Mouse (Mus musculus) liver, embryonic 14.5 days (tissue): ENCODE measurements around the gene Zscan26. TPM values are rescaled to one million over a fixed set of nuclear protein-coding genes. Genes with fewer than 3 reads are reported as not detected.

ENCODE experiments used
- ATAC-seq: fragments of 200-750 bp; cut with Nextera tagmentation; 2 replicates; pipeline ENCODE4 v1.8.0; 2017; ENCODE audit warnings: moderate number of reproducible peaks, mild to moderate bottlenecking, moderate library complexity; ENCODE audit not compliant: insufficient read depth
- DNase-seq, 3 experiments: peaks; one replicate each; pipeline ENCODE4 v3.0.0-alpha.2; 2012 to 2013; ENCODE audit warnings: low read depth in 3 of 3, low spot score in 3 of 3
- H3K27ac ChIP-seq: fragments of 300-500 bp; sonication (generic); 2 replicates; pipeline ENCODE4 v1.5.1; 2014; ENCODE audit warnings: moderate library complexity, mild to moderate bottlenecking, control low read depth, inconsistent platforms
- H3K27me3 ChIP-seq: fragments of 300-500 bp; sonication (generic); 2 replicates; pipeline ENCODE4 v1.6.1; 2014; ENCODE audit warnings: mild to moderate bottlenecking, low read length, moderate library complexity; ENCODE audit not compliant: control insufficient read depth, insufficient read depth
- H3K36me3 ChIP-seq: fragments of 300-500 bp; sonication (generic); replicated peaks from 2 replicates; pipeline ENCODE4 v1.6.1; 2014; ENCODE audit warnings: low read depth; ENCODE audit not compliant: control insufficient read depth, insufficient read depth
- H3K4me1 ChIP-seq, 2 experiments: fragments of 200-500 bp in 1 of 2; fragments of 300-500 bp in 1 of 2; sonication (generic) in 1 of 2; replicated peaks; 2 replicates each; pipeline ENCODE4 v1.6.1; 2012 to 2014; ENCODE audit warnings: antibody characterized with exemption in 1 of 2, inconsistent platforms in 1 of 2, low read length in 1 of 2; ENCODE audit not compliant: control insufficient read depth in 2 of 2, insufficient read depth in 2 of 2
- H3K4me2 ChIP-seq: fragments of 300-500 bp; sonication (generic); 2 replicates; pipeline ENCODE4 v1.6.1; 2014; ENCODE audit warnings: low read depth, mild to moderate bottlenecking, control low read depth, moderate library complexity
- H3K4me3 ChIP-seq, 2 experiments: fragments of 200-500 bp in 1 of 2; fragments of 300-500 bp in 1 of 2; sonication (generic) in 1 of 2; 2 replicates each; pipeline ENCODE4 v1.5.1; 2012 to 2014; ENCODE audit warnings: low read depth in 2 of 2, low read length in 2 of 2, mild to moderate bottlenecking in 2 of 2, control low read depth in 1 of 2, inconsistent platforms in 1 of 2, moderate library complexity in 1 of 2; ENCODE audit not compliant: insufficient read depth in 1 of 2
- H3K9ac ChIP-seq: fragments of 300-500 bp; sonication (generic); replicated peaks from 2 replicates; pipeline ENCODE4 v1.6.1; 2014; ENCODE audit warnings: mild to moderate bottlenecking, control low read depth, moderate library complexity
- H3K9me3 ChIP-seq: fragments of 300-500 bp; sonication (generic); 2 replicates; pipeline ENCODE4 v1.6.1; 2016; ENCODE audit warnings: low read length, mixed read lengths; ENCODE audit not compliant: control insufficient read depth
- CTCF ChIP-seq: IDR thresholded peaks from 2 replicates; pipeline ENCODE4 v1.5.1; 2016; ENCODE audit warnings: antibody characterized with exemption, low read depth, control low read depth
- EP300 ChIP-seq: IDR thresholded peaks from 2 replicates; pipeline ENCODE4 v1.6.1; 2016; ENCODE audit warnings: antibody characterized with exemption, low read depth
- WGBS: fragments of 180-500 bp; shearing (Covaris S2); extraction: QIAGEN DNeasy Blood & Tissue Kit; methylation state at CpG from one replicate; pipeline ENCODE4 v1.1.7; 2014; ENCODE audit not compliant: insufficient replicate concordance; 5-methylcytosine and 5-hydroxymethylcytosine counted together
- polyA plus RNA-seq, 2 experiments: library from polyadenylated mRNA; depleted of rRNA in 1 of 2; stranded (reverse) in 1 of 2; unstranded in 1 of 2; fragments of >200 nt; fragmentation: Nextera tagmentation in 1 of 2; extraction: Ambion mirVana in 1 of 2; gene quantifications; 2 replicates each; pipeline versions ENCODE4 v1.2.1 to v1.2.3; 2012 to 2014

The Zscan26 gene
- polyA plus RNA-seq, 2 experiments, result 4.2 to 9.5 TPM

- TF ChIP-seq CTCF (no peak), EP300 (no peak)
- Histone ChIP-seq H3K9ac (no peak overlapping the region), H3K4me1 (peaks cover 7% of the 10 kb centered on the region in 2 experiments), H3K4me3 (no peak overlapping the region), H3K9me3 (no peaks in the 10 kb centered on the region), H3K27me3 (no peaks in the 10 kb centered on the region), H3K4me2 (no peak overlapping the region), H3K36me3 (no peaks in the 10 kb centered on the region), H3K27ac (no peak overlapping the region)
- ATAC-seq, result no peak
- 65% methylated on average over 4 of the region's 4 CpGs for WGBS
- DNase-seq, result no peak
These were observed 18.1 kb downstream of the Zscan26 start for GRCm38 (mm10) chr13:21435476-21435875.

- no peak for ATAC-seq
- TF ChIP-seq CTCF (no peak), EP300 (no peak)
- Histone ChIP-seq H3K9me3 (no peaks in the 10 kb centered on the region), H3K4me3 (no peak overlapping the region), H3K36me3 (no peaks in the 10 kb centered on the region), H3K27me3 (no peaks in the 10 kb centered on the region), H3K4me2 (no peak overlapping the region), H3K27ac (no peak overlapping the region), H3K9ac (no peak overlapping the region), H3K4me1 (peaks cover 11 to 12% of the 10 kb centered on the region in 2 experiments)
- no peak for DNase-seq
- 85% methylated on average over 1 of the region's 1 CpGs for WGBS
These were observed 25.9 kb downstream of the Zscan26 start for GRCm38 (mm10) chr13:21427631-21428030.

GRCm38 (mm10) chr13:21423301-21423700 lies 30.2 kb downstream of the Zscan26 start:
- no peaks in the 10 kb centered on the region for H3K36me3 ChIP-seq
- H3K27me3 ChIP-seq, result no peaks in the 10 kb centered on the region
- ATAC-seq (no peak), DNase-seq (no peak)
- peaks cover 27 to 31% of the 10 kb centered on the region in 2 experiments for H3K4me1 ChIP-seq
- no peak overlapping the region for H3K4me2 ChIP-seq
- TF ChIP-seq CTCF, result no peak
- no peak for TF ChIP-seq EP300
- no peak overlapping the region for H3K9ac ChIP-seq
- H3K4me3 ChIP-seq, result no peak overlapping the region
- H3K27ac ChIP-seq, result no peak overlapping the region
- no peaks in the 10 kb centered on the region for H3K9me3 ChIP-seq
- 45% methylated on average over 5 of the region's 5 CpGs for WGBS

- Histone ChIP-seq H3K4me3 (no peak overlapping the region; a peak in 1 of 4 replicates), H3K27ac (peak overlapping the region; percentile 83), H3K9ac (peak overlapping the region; percentile 49), H3K27me3 (no peaks in the 10 kb centered on the region), H3K4me1 (peaks cover 63% of the 10 kb centered on the region in 2 experiments), H3K4me2 (peak overlapping the region; percentile 52), H3K36me3 (no peaks in the 10 kb centered on the region), H3K9me3 (no peaks in the 10 kb centered on the region)
- TF ChIP-seq EP300 (peak; percentile 91), CTCF (peak; percentile 25; the same call in 1 of the 2 replicates)
- DNase-seq (peak; percentile 72 to 81 (median 73)), ATAC-seq (peak; percentile 91)
- WGBS, result 24% methylated on average over 6 of the region's 6 CpGs
These were observed 34.7 kb downstream of the Zscan26 start for GRCm38 (mm10) chr13:21418865-21419264.

GRCm38 (mm10) chr13:21417298-21418010 lies 36.1 kb downstream of the Zscan26 start:
- ATAC-seq (no peak), DNase-seq (no peak)
- no peak overlapping the region for H3K4me3 ChIP-seq
- TF ChIP-seq EP300, result no peak
- TF ChIP-seq CTCF, result no peak
- no peaks in the 10 kb centered on the region for H3K27me3 ChIP-seq
- peaks cover 63 to 69% of the 10 kb centered on the region in 2 experiments for H3K4me1 ChIP-seq
- peak overlapping the region; percentile 46 for H3K27ac ChIP-seq
- H3K36me3 ChIP-seq, result no peaks in the 10 kb centered on the region
- no peak overlapping the region for H3K4me2 ChIP-seq
- H3K9ac ChIP-seq, result no peak overlapping the region
- H3K9me3 ChIP-seq, result no peaks in the 10 kb centered on the region
- 71% methylated on average over 6 of the region's 6 CpGs for WGBS
